Mouse (Mus musculus) forebrain, embryonic 14.5 days (tissue): ENCODE data around the gene Tmx1. TPM values are rescaled to one million over a fixed set of nuclear protein-coding genes. Genes with fewer than 3 reads are reported as not detected.

Experiments
- ATAC-seq: fragments of 200-750 bp; cut with Nextera tagmentation; 2 replicates; pipeline ENCODE4 v1.8.0; 2017; ENCODE audit warnings: mild to moderate bottlenecking, moderate library complexity
- DNase-seq: peaks from one replicate; pipeline ENCODE4 v3.0.0-alpha.2; 2015; ENCODE audit warnings: low spot score
- H3K27ac ChIP-seq: fragments of 300-500 bp; sonication (generic); 2 replicates; pipeline ENCODE4 v1.5.1; 2014; ENCODE audit warnings: low read depth, mild to moderate bottlenecking, control low read depth, low read length, moderate library complexity
- H3K27me3 ChIP-seq: fragments of 300-500 bp; sonication (generic); replicated peaks from 2 replicates; pipeline ENCODE4 v1.6.1; 2014; ENCODE audit warnings: low read length, control low read depth, mixed read lengths; ENCODE audit not compliant: control insufficient read depth, insufficient read depth
- H3K36me3 ChIP-seq: fragments of 300-500 bp; sonication (generic); 2 replicates; pipeline ENCODE4 v1.6.1; 2014; ENCODE audit warnings: low read length, control low read depth; ENCODE audit not compliant: control insufficient read depth, insufficient read depth
- H3K4me1 ChIP-seq: fragments of 300-500 bp; sonication (generic); 2 replicates; pipeline ENCODE4 v1.6.1; 2014; ENCODE audit warnings: antibody characterized with exemption, low read length, control low read depth; ENCODE audit not compliant: control insufficient read depth, insufficient read depth
- H3K4me2 ChIP-seq: fragments of 300-500 bp; sonication (generic); 2 replicates; pipeline ENCODE4 v1.6.1; 2014; ENCODE audit warnings: mild to moderate bottlenecking, control low read depth, low read length
- H3K4me3 ChIP-seq: fragments of 300-500 bp; sonication (generic); 2 replicates; pipeline ENCODE4 v1.5.1; 2014; ENCODE audit warnings: low read depth, low read length, control low read depth
- H3K9ac ChIP-seq: fragments of 300-500 bp; sonication (generic); 2 replicates; pipeline ENCODE4 v1.6.1; 2014; ENCODE audit warnings: mild to moderate bottlenecking, low read length, control low read depth, moderate library complexity
- H3K9me3 ChIP-seq: fragments of 300-500 bp; sonication (generic); replicated peaks from 2 replicates; pipeline ENCODE4 v1.6.1; 2016; ENCODE audit warnings: low read length, control low read depth, mixed read lengths; ENCODE audit not compliant: control insufficient read depth
- WGBS: fragments of 180-500 bp; shearing (Covaris S2); extraction: QIAGEN DNeasy Blood & Tissue Kit; methylation state at CpG from one replicate; pipeline ENCODE4 v1.1.7; 2014; 5-methylcytosine and 5-hydroxymethylcytosine counted together
- polyA plus RNA-seq: library from polyadenylated mRNA; unstranded; fragments of >200 nt; fragmentation: Nextera tagmentation; extraction: Ambion mirVana; gene quantifications from 2 replicates; pipeline ENCODE4 v1.2.1, GENCODE M21; 2014

The Tmx1 gene
- 87.5 and 93.9 TPM in 2 replicates for polyA plus RNA-seq

DNA sequence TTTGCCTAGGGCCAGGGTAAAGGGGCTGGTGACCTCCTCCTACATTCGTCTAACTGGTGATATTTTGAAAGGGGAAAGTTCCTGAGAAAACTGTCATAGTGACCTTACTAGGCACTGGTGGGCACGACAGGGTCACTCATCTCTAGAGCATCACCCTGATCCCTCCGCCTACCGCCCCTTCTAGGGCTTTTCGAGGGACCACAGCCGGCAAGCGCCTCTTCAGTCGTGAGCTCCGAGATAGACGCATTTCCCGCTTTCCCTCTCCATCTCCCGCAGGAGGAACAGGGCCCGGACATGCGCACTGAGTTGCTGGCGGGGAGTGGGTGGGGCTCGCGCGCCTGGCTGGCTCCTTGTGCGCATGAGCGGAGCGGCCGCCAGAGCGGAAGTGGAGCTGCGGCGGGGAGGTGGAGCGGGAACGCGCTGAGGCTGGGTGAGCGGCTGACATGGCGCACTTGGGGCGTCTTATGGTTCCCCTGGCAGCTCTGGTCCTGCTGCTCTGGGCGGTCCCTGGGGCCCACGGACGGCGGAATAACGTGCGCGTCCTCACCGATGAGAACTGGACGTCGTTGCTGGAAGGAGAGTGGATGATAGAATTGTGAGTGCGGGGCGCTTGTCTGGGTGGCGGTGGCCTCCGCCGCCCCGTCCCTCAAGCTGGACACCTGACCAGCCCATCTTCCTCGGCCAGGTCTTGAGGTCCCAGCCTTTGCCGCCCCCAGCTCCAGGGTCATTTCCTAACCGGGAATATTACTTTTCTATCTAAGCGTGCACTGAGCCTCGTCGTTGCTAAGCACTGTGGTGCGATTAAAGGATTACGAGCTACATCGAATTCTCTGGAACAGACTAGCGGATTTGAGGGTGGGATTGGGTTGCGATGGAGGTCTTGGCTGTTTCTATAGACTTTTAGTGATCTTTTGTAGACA lies at the start of gene Tmx1:
Gene Tmx1, plus strand, starts transcription at position 370 of the 920 bp plus-strand sequence.
- Histone ChIP-seq H3K27ac (peak within 1 kb of the TSS; percentile 78), H3K9me3 (no peaks in the 10 kb centered on the region), H3K4me1 (peaks cover 19% of the 10 kb centered on the region), H3K36me3 (peaks cover 9% of the 10 kb centered on the region), H3K27me3 (no peaks in the 10 kb centered on the region), H3K4me2 (peak within 1 kb of the TSS; percentile 60), H3K4me3 (peak within 1 kb of the TSS; percentile 74), H3K9ac (peak within 1 kb of the TSS; percentile 82)
- peak; percentile 99 for ATAC-seq
- peak; percentile 97 for DNase-seq
- under 1% methylated on average over 58 of the region's 58 CpGs for WGBS

DNA sequence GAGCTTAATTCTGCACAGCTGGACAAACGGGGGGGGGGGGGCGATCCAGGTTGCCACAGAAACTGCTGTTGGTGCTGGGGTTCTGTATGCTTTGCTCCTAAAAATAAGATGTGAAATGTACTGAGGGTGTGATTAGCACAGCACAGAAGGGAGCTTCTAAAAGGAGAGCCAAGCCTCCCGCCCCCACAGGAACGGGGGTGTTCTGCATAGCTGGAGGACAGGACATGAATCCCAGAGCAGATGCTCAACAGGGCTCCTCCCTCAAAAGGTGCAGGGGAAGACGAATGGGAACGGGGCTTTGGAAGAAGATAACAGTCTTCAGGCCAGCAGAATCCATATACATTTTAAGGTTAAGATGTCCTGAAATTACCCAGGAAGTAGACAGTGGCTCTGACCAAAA lies 48.6 kb upstream of the Tmx1 start:
- ATAC-seq: no peak
- Histone ChIP-seq H3K4me1 (no peaks in the 10 kb centered on the region), H3K27me3 (no peaks in the 10 kb centered on the region), H3K27ac (no peak overlapping the region), H3K9me3 (no peaks in the 10 kb centered on the region), H3K4me2 (no peak overlapping the region), H3K9ac (no peak overlapping the region), H3K36me3 (no peaks in the 10 kb centered on the region), H3K4me3 (no peak overlapping the region)
- WGBS: 68% methylated on average over 6 of the region's 6 CpGs
- DNase-seq: no peak

- 92% methylated on average over 1 of the region's 1 CpGs for WGBS
- ATAC-seq: no peak
- Histone ChIP-seq H3K9ac (no peak overlapping the region), H3K4me1 (no peaks in the 10 kb centered on the region), H3K36me3 (no peaks in the 10 kb centered on the region), H3K4me2 (no peak overlapping the region), H3K27ac (no peak overlapping the region), H3K9me3 (no peaks in the 10 kb centered on the region), H3K27me3 (no peaks in the 10 kb centered on the region), H3K4me3 (no peak overlapping the region)
- DNase-seq: no peak
Observed at GRCm38 (mm10) chr12:70408396-70408795, 44.5 kb upstream of the Tmx1 start.

DNA sequence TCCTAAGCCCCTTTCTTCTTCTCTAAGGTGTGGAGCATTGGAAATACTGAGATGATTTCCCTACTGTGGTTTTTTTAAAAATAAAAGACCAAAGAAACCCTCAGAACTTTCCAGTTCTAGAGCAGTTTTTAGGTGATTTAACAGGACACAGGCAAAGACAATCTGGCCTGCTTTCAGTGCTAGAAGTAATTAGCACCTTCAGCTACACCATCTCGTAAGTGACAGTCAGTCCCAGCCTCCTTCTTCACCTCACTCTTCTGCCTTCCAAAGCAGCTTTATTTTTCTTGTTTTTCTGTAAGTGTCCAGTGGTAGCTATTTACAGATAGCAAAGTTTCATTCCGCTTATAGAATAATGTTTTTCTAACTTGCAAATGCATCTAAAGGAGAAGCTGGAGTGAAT lies 43.3 kb upstream of the Tmx1 start:
- WGBS: 86% methylated on average over 2 of the region's 2 CpGs
- H3K27ac ChIP-seq: no peak overlapping the region
- H3K4me1 ChIP-seq: no peaks in the 10 kb centered on the region
- ATAC-seq (no peak), DNase-seq (no peak)
- H3K27me3 ChIP-seq: no peaks in the 10 kb centered on the region
- H3K4me2 ChIP-seq: no peak overlapping the region
- H3K9me3 ChIP-seq: no peaks in the 10 kb centered on the region
- H3K9ac ChIP-seq: no peak overlapping the region
- no peak overlapping the region for H3K4me3 ChIP-seq
- H3K36me3 ChIP-seq: no peaks in the 10 kb centered on the region

- H3K9me3 ChIP-seq: no peaks in the 10 kb centered on the region
- no peak overlapping the region for H3K4me3 ChIP-seq
- 96% methylated on average over 1 of the region's 1 CpGs for WGBS
- ATAC-seq (no peak), DNase-seq (no peak)
- no peaks in the 10 kb centered on the region for H3K36me3 ChIP-seq
- H3K4me2 ChIP-seq: no peak overlapping the region
- 0 out of 2 replicates have a peak, but pooled peaks cover 5% of the 10 kb centered on the region for H3K4me1 ChIP-seq
- no peaks in the 10 kb centered on the region for H3K27me3 ChIP-seq
- no peak overlapping the region for H3K9ac ChIP-seq
- H3K27ac ChIP-seq: no peak overlapping the region
Observed at GRCm38 (mm10) chr12:70420216-70420615, 32.7 kb upstream of the Tmx1 start.

DNA sequence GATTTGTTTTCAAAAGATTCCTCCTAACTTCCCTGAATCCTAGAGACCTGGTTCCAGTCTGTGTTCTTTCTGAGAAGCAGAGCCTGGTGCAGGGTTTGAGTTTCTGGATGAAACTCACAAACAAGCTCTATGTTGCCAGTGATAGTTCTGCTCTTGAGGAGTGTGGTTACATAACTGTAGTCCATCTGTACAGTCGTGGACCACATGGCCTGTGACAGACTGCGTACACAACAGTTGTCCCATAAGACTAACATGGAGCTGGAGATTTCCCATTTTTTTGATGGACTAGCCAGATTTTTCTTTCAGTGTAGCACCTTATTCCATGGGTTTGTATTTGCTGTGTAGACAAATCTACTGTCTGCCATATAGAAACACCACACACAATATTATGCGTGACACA lies 31.9 kb upstream of the Tmx1 start:
- Histone ChIP-seq H3K4me2 (no peak overlapping the region), H3K9ac (no peak overlapping the region), H3K36me3 (no peaks in the 10 kb centered on the region), H3K27ac (no peak overlapping the region), H3K9me3 (no peaks in the 10 kb centered on the region), H3K4me1 (0 out of 2 replicates have a peak, but pooled peaks cover 5% of the 10 kb centered on the region), H3K27me3 (no peaks in the 10 kb centered on the region), H3K4me3 (no peak overlapping the region)
- no peak for ATAC-seq
- no peak for DNase-seq
- WGBS: 90% methylated on average over 3 of the region's 3 CpGs

DNA sequence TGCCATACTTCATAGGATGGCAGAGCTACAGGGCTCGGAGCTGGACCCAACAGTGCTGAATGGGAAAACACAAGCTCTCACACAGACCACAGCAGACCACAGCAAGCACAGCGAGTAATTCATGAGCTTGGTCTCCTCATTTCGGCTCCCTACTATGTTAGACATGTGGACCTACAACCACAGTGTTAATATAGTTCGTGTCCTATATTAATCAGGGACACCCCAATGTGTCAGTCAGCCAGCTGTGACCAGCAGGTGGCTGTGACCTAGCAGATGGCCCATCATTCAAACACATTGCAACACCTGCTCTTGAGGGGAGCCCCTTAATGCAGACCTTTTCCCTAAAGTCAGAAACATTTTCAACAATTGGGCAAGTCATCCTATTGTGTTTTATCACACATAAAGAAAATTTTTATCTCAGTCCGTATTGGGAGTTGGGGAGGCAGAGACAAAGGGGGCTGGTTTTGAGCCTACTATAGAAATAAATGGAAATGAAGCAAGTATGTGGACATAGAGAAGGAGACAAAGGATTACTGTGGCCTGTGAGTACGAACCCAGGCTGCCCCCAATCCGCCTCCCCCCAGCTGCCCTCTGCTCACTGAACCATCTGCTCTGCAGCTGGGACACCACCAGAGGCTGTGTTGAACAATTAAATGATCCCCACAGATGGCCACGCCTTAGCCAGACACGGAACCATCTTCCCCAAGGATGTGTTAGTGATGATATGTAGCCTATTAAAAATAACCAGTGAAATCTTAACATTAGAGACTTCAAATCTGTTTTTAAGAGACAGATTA lies 30.4 kb upstream of the Tmx1 start:
- H3K9ac ChIP-seq: no peak overlapping the region
- DNase-seq (no peak), ATAC-seq (no peak)
- 0 out of 2 replicates have a peak, but pooled peaks cover 5% of the 10 kb centered on the region for H3K4me1 ChIP-seq
- H3K4me2 ChIP-seq: no peak overlapping the region
- no peaks in the 10 kb centered on the region for H3K36me3 ChIP-seq
- 60% methylated on average over 9 of the region's 9 CpGs for WGBS
- no peak overlapping the region for H3K4me3 ChIP-seq
- H3K27me3 ChIP-seq: no peaks in the 10 kb centered on the region
- no peaks in the 10 kb centered on the region for H3K9me3 ChIP-seq
- no peak overlapping the region for H3K27ac ChIP-seq

DNA sequence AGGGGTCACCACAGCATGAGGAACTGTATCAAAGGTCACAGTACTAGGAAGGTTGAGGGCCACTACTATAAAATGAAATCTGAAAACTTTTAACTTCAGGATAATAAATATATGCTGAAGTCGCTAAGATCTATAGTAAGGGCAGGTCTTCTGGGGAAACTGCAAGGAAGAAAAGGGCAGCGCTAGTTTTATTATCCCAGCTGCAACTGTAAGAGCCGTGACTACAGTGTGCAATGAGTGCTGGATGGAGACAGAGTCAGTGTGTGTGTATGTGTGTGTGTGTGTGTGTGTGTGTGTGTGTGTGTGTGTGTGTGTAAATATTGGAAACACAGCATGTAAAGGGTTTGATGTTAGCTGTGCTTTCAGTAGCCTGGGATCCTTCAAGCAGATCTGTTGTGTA lies 25.0 kb upstream of the Tmx1 start:
- 74% methylated on average over 3 of the region's 3 CpGs for WGBS
- H3K9ac ChIP-seq: no peak overlapping the region
- H3K27ac ChIP-seq: no peak overlapping the region
- no peaks in the 10 kb centered on the region for H3K9me3 ChIP-seq
- no peaks in the 10 kb centered on the region for H3K27me3 ChIP-seq
- ATAC-seq (no peak), DNase-seq (no peak)
- no peaks in the 10 kb centered on the region for H3K36me3 ChIP-seq
- no peak overlapping the region for H3K4me3 ChIP-seq
- H3K4me1 ChIP-seq: no peaks in the 10 kb centered on the region
- no peak overlapping the region for H3K4me2 ChIP-seq
